Mouse (Mus musculus): ENCODE results near the gene Hdac9.

Gene Hdac9

GRCm38 (mm10) chr12:34806528-34806927, 110.4 kb downstream of the Hdac9 start:
- peak; percentile 20 to 39 for DNase-seq (ENCODE audit: low spot score in 2 of 2)

GRCm38 (mm10) chr12:34803721-34804120, 113.2 kb downstream of the Hdac9 start:
- DNase-seq (ENCODE audit: low spot score in 2 of 2): no peak

GRCm38 (mm10) chr12:34802308-34802707, 114.6 kb downstream of the Hdac9 start:
- DNase-seq (ENCODE audit: low spot score in 2 of 2): peak; percentile 22 to 31

GRCm38 (mm10) chr12:34801752-34802151, 115.1 kb downstream of the Hdac9 start:
- no peak for DNase-seq (ENCODE audit: low spot score in 2 of 2)

GRCm38 (mm10) chr12:34797389-34797788, 119.5 kb downstream of the Hdac9 start:
- DNase-seq (ENCODE audit: low spot score in 2 of 2): no peak

GRCm38 (mm10) chr12:34795487-34795886, 121.4 kb downstream of the Hdac9 start:
- DNase-seq (ENCODE audit: low spot score in 2 of 2): no peak

GRCm38 (mm10) chr12:34792113-34792452, 124.8 kb downstream of the Hdac9 start:
- DNase-seq (ENCODE audit: low spot score in 2 of 2): no peak

GRCm38 (mm10) chr12:34791213-34792112, 125.4 kb downstream of the Hdac9 start:
- DNase-seq (ENCODE audit: low spot score in 2 of 2): no peak

GRCm38 (mm10) chr12:34789031-34789982, 127.6 kb downstream of the Hdac9 start:
- DNase-seq (ENCODE audit: low spot score in 2 of 2): no peak

GRCm38 (mm10) chr12:34787380-34787779, 129.5 kb downstream of the Hdac9 start:
- DNase-seq (ENCODE audit: low spot score in 2 of 2): no peak

- DNase-seq (ENCODE audit: low spot score in 2 of 2): peak; percentile 80 to 83
Observed at GRCm38 (mm10) chr12:34783574-34783973, 133.3 kb downstream of the Hdac9 start.

GRCm38 (mm10) chr12:34779368-34779957, 137.4 kb downstream of the Hdac9 start:
- DNase-seq (ENCODE audit: low spot score in 2 of 2): peak; percentile 27 to 38

GRCm38 (mm10) chr12:34776170-34776569, 140.7 kb downstream of the Hdac9 start:
- DNase-seq (ENCODE audit: low spot score in 2 of 2): no peak

- DNase-seq (ENCODE audit: low spot score in 2 of 2): no peak
Observed at GRCm38 (mm10) chr12:34774071-34774470, 142.8 kb downstream of the Hdac9 start.

GRCm38 (mm10) chr12:34767226-34767775, 149.6 kb downstream of the Hdac9 start:
- DNase-seq (ENCODE audit: low spot score in 2 of 2): no peak

GRCm38 (mm10) chr12:34747266-34747665, 169.6 kb downstream of the Hdac9 start:
- no peak for DNase-seq (ENCODE audit: low spot score in 2 of 2)

GRCm38 (mm10) chr12:34725204-34725603, 191.7 kb downstream of the Hdac9 start:
- DNase-seq (ENCODE audit: low spot score in 2 of 2): no peak

- DNase-seq (ENCODE audit: low spot score in 2 of 2): no peak
Observed at GRCm38 (mm10) chr12:34724274-34724673, 192.6 kb downstream of the Hdac9 start.

- DNase-seq (ENCODE audit: low spot score in 2 of 2): peak; percentile 6 to 35
Observed at GRCm38 (mm10) chr12:34722831-34723490, 193.9 kb downstream of the Hdac9 start.

- no peak for DNase-seq (ENCODE audit: low spot score in 2 of 2)
Observed at GRCm38 (mm10) chr12:34720906-34721305, 196.0 kb downstream of the Hdac9 start.

Measured in spleen, postnatal 36 days (tissue).